In the genomic region with DNA sequence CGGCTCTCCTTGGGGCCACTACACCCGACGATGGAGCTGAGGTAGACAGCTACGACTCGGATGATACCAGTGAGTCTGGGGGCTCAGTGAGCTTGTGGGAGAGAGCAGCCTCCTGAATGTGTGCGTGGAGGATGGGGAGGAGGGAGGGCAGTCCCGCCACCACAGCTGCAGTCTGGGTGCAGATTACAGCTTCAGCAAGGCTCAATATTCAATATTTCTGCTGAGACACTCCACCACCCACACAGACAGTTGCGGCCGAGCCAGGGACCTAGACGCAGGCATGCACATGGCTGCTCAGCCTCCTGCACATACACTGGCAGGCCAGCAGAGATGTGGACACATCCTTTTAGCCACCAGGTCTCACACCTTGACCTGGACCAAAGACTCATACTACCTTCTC, we compare ENCODE assay signal across 10 mouse cellular contexts. TPM values are rescaled to one million over a fixed set of nuclear protein-coding genes. Genes with fewer than 3 reads are reported as not detected.
DNase-seq lines count a peak whose midpoint lies in the region; ATAC-seq and TF ChIP-seq lines count a peak whose summit lies in the region.
"Had no signal": no experiment of that assay in that cellular context is flagged by ENCODE, and none has a peak within 500 bp of the region (broad histone marks: within the 10 kb centered on the region; RNA-seq: fewer than 3 reads in every experiment).

No protein-coding gene starts in this region.

- peak overlapping the region; percentile 100 for H3K4me2 ChIP-seq in neural tube, embryonic 11.5 days (ENCODE audit: low read depth)
- H3K4me2 ChIP-seq in limb, embryonic 13.5 days (replicated peaks), result peak overlapping the region; percentile 99

- TF ChIP-seq CTCF in cerebellum, adult 2 months (IDR thresholded peaks at IDR 0.05; ENCODE audit: borderline replicate concordance, insufficient read depth, low read depth, low read length), result no peak

- H3K9me3 ChIP-seq in neural tube, embryonic 11.5 days (ENCODE audit: control insufficient read depth, low read length), result no peaks in the 10 kb centered on the region
- H3K9me3 ChIP-seq in limb, embryonic 13.5 days, result no peaks in the 10 kb centered on the region

- H3K4me1 ChIP-seq in cerebellum, adult 2 months (ENCODE audit: control insufficient read depth, insufficient read depth, low read length), result peaks cover 4% of the 10 kb centered on the region; the same call in 1 of the 2 replicates
- H3K4me1 ChIP-seq in neural tube, embryonic 11.5 days (ENCODE audit: control insufficient read depth, insufficient read depth, low read length), result peaks cover 12% of the 10 kb centered on the region
- peaks cover 20% of the 10 kb centered on the region for H3K4me1 ChIP-seq in limb, embryonic 13.5 days

- DNase-seq in cerebellum, adult 2 months, result peak; percentile 2 to 13
- DNase-seq in neural tube, embryonic 11.5 days (ENCODE audit: low spot score), result no peak
- no peak for DNase-seq in neural tube, embryonic 10.5 days (ENCODE audit: extremely low spot score, low spot score)
- peak; percentile 32 for DNase-seq in right cerebral cortex, postnatal 4 days
- no peak for DNase-seq in lung, postnatal 14 days
- DNase-seq in ovary, postnatal 14 days (ENCODE audit: low spot score), result no peak

- no peak overlapping the region for H3K27ac ChIP-seq in cerebellum, adult 2 months (ENCODE audit: insufficient read depth, low read length)
- H3K27ac ChIP-seq in neural tube, embryonic 11.5 days (ENCODE audit: low read depth, low read length), result no peak overlapping the region
- no peak overlapping the region for H3K27ac ChIP-seq in limb, embryonic 13.5 days

- TF ChIP-seq POLR2A in cerebellum, adult 2 months (IDR thresholded peaks at IDR 0.05; ENCODE audit: borderline replicate concordance, insufficient read depth, low read length), result no peak

- no peaks in the 10 kb centered on the region for H3K27me3 ChIP-seq in cerebellum, adult 2 months (ENCODE audit: control insufficient read depth, insufficient read depth, low read length)
- H3K27me3 ChIP-seq in neural tube, embryonic 11.5 days (ENCODE audit: control insufficient read depth, insufficient read depth, low read length), result peaks cover 15% of the 10 kb centered on the region
- H3K27me3 ChIP-seq in limb, embryonic 13.5 days, result peaks cover 46% of the 10 kb centered on the region

- ATAC-seq in cerebellum, adult (ENCODE audit: insufficient number of reproducible peaks, low FRiP score, low TSS enrichment), result no peak
- ATAC-seq in neural tube, embryonic 11.5 days (ENCODE audit: insufficient read depth, low FRiP score, low TSS enrichment), result no peak
- no peak for ATAC-seq in limb, embryonic 13.5 days (ENCODE audit: low FRiP score, low read depth)
- ATAC-seq: activated CD4-positive, CD25-positive, alpha-beta regulatory T cell, adult 4 months had no signal

- H3K4me3 ChIP-seq in cerebellum, adult 2 months (replicated peaks; ENCODE audit: insufficient read depth, low read depth, low read length), result no peak overlapping the region
- H3K4me3 ChIP-seq in neural tube, embryonic 11.5 days (ENCODE audit: low read depth, low read length), result peak overlapping the region; percentile 60; the same call in 1 of the 2 replicates
- H3K4me3 ChIP-seq in limb, embryonic 13.5 days, result peak overlapping the region; percentile 59
- H3K4me3 ChIP-seq: erythroblast, embryonic 14.5 days had no signal

- 38% methylated on average over 10 of the region's 10 CpGs for WGBS in cerebellum, adult 2 months
- WGBS in neural tube, embryonic 11.5 days, result 22% methylated on average over 10 of the region's 10 CpGs
- 20% methylated on average over 10 of the region's 10 CpGs for WGBS in limb, embryonic 13.5 days

- H3K9ac ChIP-seq in neural tube, embryonic 11.5 days (ENCODE audit: low read length), result peak overlapping the region; percentile 65
- H3K9ac ChIP-seq in limb, embryonic 13.5 days, result peak overlapping the region; percentile 70

- peaks cover 9% of the 10 kb centered on the region for H3K36me3 ChIP-seq in neural tube, embryonic 11.5 days (ENCODE audit: control insufficient read depth, insufficient read depth, low read length)
- peaks cover 23% of the 10 kb centered on the region for H3K36me3 ChIP-seq in limb, embryonic 13.5 days

RNA-seq across cellular contexts. Expression of gene Doc2a, which starts 1.6 kb away (rescaled TPM):
- 9.7 and 12.1 TPM in 2 replicates for polyA plus RNA-seq in cerebellum, adult 2 months (2012; rRNA removed)
- 4.4 and 5.6 TPM in 2 replicates for polyA plus RNA-seq in neural tube, embryonic 11.5 days (2014; fragmentation: Nextera tagmentation; extraction: Ambion mirVana)
- polyA plus RNA-seq in limb, embryonic 13.5 days (2015; fragmentation: Nextera tagmentation; extraction: Ambion mirVana), result 1.5 and 1.9 TPM in 2 replicates
- polyA plus RNA-seq: activated CD4-positive, CD25-positive, alpha-beta regulatory T cell, adult 4 months; erythroblast, embryonic 14.5 days had no signal

RNA-seq across cellular contexts. Expression of gene Hirip3, which starts 13.0 kb away (rescaled TPM):
- polyA plus RNA-seq in cerebellum, adult 2 months (2012; rRNA removed), result 60.9 and 63.1 TPM in 2 replicates
- 21.0 and 23.4 TPM in 2 replicates for polyA plus RNA-seq in neural tube, embryonic 11.5 days (2014; fragmentation: Nextera tagmentation; extraction: Ambion mirVana)
- 39.8 and 48.3 TPM in 2 replicates for polyA plus RNA-seq in limb, embryonic 13.5 days (2015; fragmentation: Nextera tagmentation; extraction: Ambion mirVana)

RNA-seq across cellular contexts. Expression of gene Ino80e, which starts 13.4 kb away (rescaled TPM):
- 67.3 and 67.6 TPM in 2 replicates for polyA plus RNA-seq in cerebellum, adult 2 months (2012; rRNA removed)
- polyA plus RNA-seq in neural tube, embryonic 11.5 days (2014; fragmentation: Nextera tagmentation; extraction: Ambion mirVana), result 91.8 and 96.3 TPM in 2 replicates
- polyA plus RNA-seq in limb, embryonic 13.5 days (2015; fragmentation: Nextera tagmentation; extraction: Ambion mirVana), result 96.8 and 108 TPM in 2 replicates

RNA-seq across cellular contexts. Expression of gene 4930451I11Rik, which starts 17.4 kb away (rescaled TPM):
- polyA plus RNA-seq in cerebellum, adult 2 months (2012; rRNA removed), result not detected in 2 replicates
- polyA plus RNA-seq in neural tube, embryonic 11.5 days (2014; fragmentation: Nextera tagmentation; extraction: Ambion mirVana), result not detected in 2 replicates
- polyA plus RNA-seq in limb, embryonic 13.5 days (2015; fragmentation: Nextera tagmentation; extraction: Ambion mirVana), result not detected in 2 replicates
- polyA plus RNA-seq: activated CD4-positive, CD25-positive, alpha-beta regulatory T cell, adult 4 months; erythroblast, embryonic 14.5 days had no signal

RNA-seq across cellular contexts. Expression of gene Taok2, which starts 35.7 kb away (rescaled TPM):
- 107 and 108 TPM in 2 replicates for polyA plus RNA-seq in cerebellum, adult 2 months (2012; rRNA removed)
- 33.2 and 34.0 TPM in 2 replicates for polyA plus RNA-seq in neural tube, embryonic 11.5 days (2014; fragmentation: Nextera tagmentation; extraction: Ambion mirVana)
- polyA plus RNA-seq in limb, embryonic 13.5 days (2015; fragmentation: Nextera tagmentation; extraction: Ambion mirVana), result 54.4 and 57.2 TPM in 2 replicates

Comparison
In these comparisons a context has a peak if more than half of its experiments do, and no peak if none do; other contexts are left out.
1. DNase-seq: peak in cerebellum, adult 2 months (2 of 2) and right cerebral cortex, postnatal 4 days (single experiment); none in neural tube, embryonic 11.5 days (single experiment), neural tube, embryonic 10.5 days (single experiment), lung, postnatal 14 days (single experiment) and ovary, postnatal 14 days (single experiment).